Mouse (Mus musculus): ENCODE measurements at regions not wholly inside any gene's neighbourhood (a gene's known extent, or its start where the extent isn't known, plus 50 kb on each side); places are given as distances from the start of the nearest gene placed in this dataset.

DNA sequence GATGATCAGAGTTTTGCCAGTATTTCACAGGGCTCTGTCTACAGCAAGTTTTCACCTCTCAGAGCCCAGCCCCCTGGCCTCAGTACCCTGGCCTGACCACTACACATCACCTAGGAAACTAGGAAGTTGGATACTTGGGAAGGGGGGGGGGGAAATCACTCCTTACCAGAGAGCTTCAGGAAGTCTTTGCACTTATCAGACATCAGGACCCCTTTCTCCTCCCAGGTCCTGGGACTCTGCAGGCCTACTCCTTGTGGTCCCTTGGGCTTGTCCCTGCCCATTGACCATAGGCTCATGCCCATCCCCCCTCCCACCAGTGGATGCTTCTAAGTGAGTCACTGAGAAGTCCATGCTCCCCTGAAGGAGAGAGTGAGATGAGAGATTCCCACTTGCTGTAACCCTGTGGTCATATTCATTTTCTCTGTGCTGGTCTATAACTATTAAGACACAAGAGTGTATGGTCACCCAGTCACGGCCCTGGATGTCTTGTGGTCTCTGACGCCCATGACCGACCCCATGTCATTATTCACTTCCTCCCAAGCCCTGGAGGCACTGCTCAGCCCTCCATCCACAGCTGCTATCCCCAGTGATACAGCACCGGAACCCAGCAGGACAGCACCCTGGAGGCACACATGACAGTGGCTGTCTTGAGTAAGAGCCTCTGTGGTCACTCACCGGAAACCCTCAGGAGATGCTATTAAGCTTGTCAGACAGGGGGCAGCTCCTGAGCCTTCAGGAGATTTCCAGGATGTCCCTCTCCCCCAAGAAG lies 101.3 kb downstream of the Ndufa10 start:
- TF ChIP-seq POLR2AphosphoS2 (IDR thresholded peaks at IDR 0.05; ENCODE audit: insufficient read length, low read depth) (no peak), CEBPB (IDR thresholded peaks at IDR 0.05; ENCODE audit: insufficient read depth, poor library complexity, severe bottlenecking) (no peak), POLR2A (IDR thresholded peaks at IDR 0.05; ENCODE audit: insufficient read length, low read depth) (no peak), MYOG (IDR thresholded peaks at IDR 0.05; ENCODE audit: control insufficient read depth in 1 of 3, insufficient read depth in 1 of 3, insufficient read length in 2 of 3, low read depth in 2 of 3) (no peak)

All from myocyte (in vitro differentiated cells).